In genomic region chr2:37430593-37431464, GRCm38 (mm10) we compare ENCODE assay signal across 8 mouse cellular contexts. TPM values are rescaled to one million over a fixed set of nuclear protein-coding genes. Genes with fewer than 3 reads are reported as not detected.
A peak's percentile ranks its signal among the peaks of the same experiment; 100 is the strongest.
DNase-seq lines count a peak whose midpoint lies in the region; ATAC-seq lines count a peak whose summit lies in the region.

No protein-coding gene starts in this region.

- peaks cover 0 to 11% of the 10 kb centered on the region in 2 experiments; a peak in 2 of 4 replicates for H3K4me1 ChIP-seq in heart, embryonic 14.5 days (ENCODE audit: control insufficient read depth in 2 of 2, insufficient read depth in 2 of 2, low read length in 2 of 2)
- peaks cover 19% of the 10 kb centered on the region for H3K4me1 ChIP-seq in liver, embryonic 12.5 days

- peak; percentile 89 for ATAC-seq in heart, embryonic 14.5 days (ENCODE audit: insufficient number of reproducible peaks, insufficient read depth, low FRiP score, low read depth)
- ATAC-seq in liver, embryonic 12.5 days = peak; percentile 97

- under 1% methylated on average over 38 of the region's 38 CpGs for WGBS in heart, embryonic 14.5 days
- WGBS in liver, embryonic 12.5 days (ENCODE audit: insufficient replicate concordance) = under 1% methylated on average over 38 of the region's 38 CpGs

- H3K4me3 ChIP-seq in heart, embryonic 14.5 days (ENCODE audit: control insufficient read depth in 1 of 2, insufficient read depth in 1 of 2, low read depth in 1 of 2, low read length in 2 of 2) = peak overlapping the region; percentile 84 to 86
- peak overlapping the region; percentile 91 for H3K4me3 ChIP-seq in liver, embryonic 12.5 days

- peaks cover 33% of the 10 kb centered on the region for H3K36me3 ChIP-seq in heart, embryonic 14.5 days (ENCODE audit: control insufficient read depth, insufficient read depth, low read length)
- peaks cover 26% of the 10 kb centered on the region for H3K36me3 ChIP-seq in liver, embryonic 12.5 days
- H3K36me3 ChIP-seq in splenic B cell, adult 2 months (ENCODE audit: control insufficient read depth, insufficient read depth, low read length, poor library complexity, severe bottlenecking) = no peaks in the 10 kb centered on the region; the same call in 1 of the 2 replicates

- peak overlapping the region; percentile 86 to 88 for H3K27ac ChIP-seq in heart, embryonic 14.5 days (replicated peaks in 1 of 2; ENCODE audit: control insufficient read depth in 1 of 2, insufficient read depth in 1 of 2, low read depth in 2 of 2, low read length in 2 of 2)
- peak overlapping the region; percentile 96 for H3K27ac ChIP-seq in liver, embryonic 12.5 days

- H3K4me2 ChIP-seq in heart, embryonic 14.5 days (ENCODE audit: low read length) = peak overlapping the region; percentile 95
- peak overlapping the region; percentile 84 for H3K4me2 ChIP-seq in liver, embryonic 12.5 days

- no peaks in the 10 kb centered on the region for H3K27me3 ChIP-seq in heart, embryonic 14.5 days (ENCODE audit: control insufficient read depth, insufficient read depth, low read length)
- H3K27me3 ChIP-seq in liver, embryonic 12.5 days (replicated peaks) = no peaks in the 10 kb centered on the region
- H3K27me3 ChIP-seq in splenic B cell, adult 2 months (ENCODE audit: control insufficient read depth, insufficient read depth, low read length, poor library complexity, severe bottlenecking) = no peaks in the 10 kb centered on the region

- DNase-seq in CD8-positive naive resting alpha-beta T cell, adult 2 months (ENCODE audit: low read depth in 2 of 2, low spot score in 2 of 2) = peak; percentile 73 to 77
- peak; percentile 74 for DNase-seq in c-Kit-positive CD71-negative TER-119-negative erythroid progenitor cells, embryonic 14.5 days (ENCODE audit: low read depth)
- peak; percentile 76 for DNase-seq in fibroblast of lung, adult 2 months (ENCODE audit: low read depth)
- DNase-seq in kidney, postnatal 14 days = peak; percentile 92
- peak; percentile 92 for DNase-seq in naive thymus-derived CD4-positive, alpha-beta T cell, adult 2 months (ENCODE audit: low read depth)
- DNase-seq in splenic B cell, adult 2 months (ENCODE audit: low read depth, low spot score) = peak; percentile 91

- H3K9me3 ChIP-seq in heart, embryonic 14.5 days (ENCODE audit: control insufficient read depth, low read length) = no peaks in the 10 kb centered on the region
- no peaks in the 10 kb centered on the region for H3K9me3 ChIP-seq in liver, embryonic 12.5 days (replicated peaks)

- peak overlapping the region; percentile 88 for H3K9ac ChIP-seq in heart, embryonic 14.5 days (ENCODE audit: low read length)
- peak overlapping the region; percentile 86 for H3K9ac ChIP-seq in liver, embryonic 12.5 days

RNA-seq across cellular contexts. Expression of gene Rc3h2, which starts 8.1 kb away (rescaled TPM):
- polyA plus RNA-seq in heart, embryonic 14.5 days (2014; fragmentation: Nextera tagmentation; extraction: Ambion mirVana) = 14.9 and 15.4 TPM in 2 replicates
- 7.0 and 7.7 TPM in 2 replicates for polyA plus RNA-seq in liver, embryonic 12.5 days (2016; fragmentation: Nextera tagmentation; extraction: Ambion mirVana)

RNA-seq across cellular contexts. Expression of gene Zbtb26, which starts 12.1 kb away (rescaled TPM):
- 5.1 and 5.4 TPM in 2 replicates for polyA plus RNA-seq in heart, embryonic 14.5 days (2014; fragmentation: Nextera tagmentation; extraction: Ambion mirVana)
- polyA plus RNA-seq in liver, embryonic 12.5 days (2016; fragmentation: Nextera tagmentation; extraction: Ambion mirVana) = 3.3 and 3.4 TPM in 2 replicates

RNA-seq across cellular contexts. Expression of gene Zbtb6, which starts 12.1 kb away (rescaled TPM):
- polyA plus RNA-seq in heart, embryonic 14.5 days (2014; fragmentation: Nextera tagmentation; extraction: Ambion mirVana) = 2.5 and 2.9 TPM in 2 replicates
- 3.3 and 3.6 TPM in 2 replicates for polyA plus RNA-seq in liver, embryonic 12.5 days (2016; fragmentation: Nextera tagmentation; extraction: Ambion mirVana)

RNA-seq across cellular contexts. Expression of gene Rabgap1, which starts 12.2 kb away (rescaled TPM):
- 34.1 and 40.6 TPM in 2 replicates for polyA plus RNA-seq in heart, embryonic 14.5 days (2014; fragmentation: Nextera tagmentation; extraction: Ambion mirVana)
- 13.4 and 13.9 TPM in 2 replicates for polyA plus RNA-seq in liver, embryonic 12.5 days (2016; fragmentation: Nextera tagmentation; extraction: Ambion mirVana)

Comparison
In these comparisons a context has a peak if more than half of its experiments do, and no peak if none do; other contexts are left out.
1. Peak in every context shown above with its lines: DNase-seq, ATAC-seq, H3K4me3 ChIP-seq and H3K27ac ChIP-seq.